Mouse (Mus musculus) E14TG2a.4 (cell line): ENCODE results near the gene Plac1.

Source experiments
- H3K27me3 ChIP-seq: 2 replicates; pipeline ENCODE4 v1.6.1; 2014; ENCODE audit warnings: low read length, control low read depth; ENCODE audit not compliant: insufficient read depth
- H3K36me3 ChIP-seq: 2 replicates; pipeline ENCODE4 v1.6.1; 2014; ENCODE audit warnings: low read length, control low read depth; ENCODE audit not compliant: insufficient read depth
- H3K4me1 ChIP-seq: replicated peaks from 2 replicates; pipeline ENCODE4 v1.6.1; 2014; ENCODE audit warnings: low read depth, low read length, control low read depth
- H3K4me3 ChIP-seq: replicated peaks from 2 replicates; pipeline ENCODE4 v1.5.1; 2014; ENCODE audit warnings: mild to moderate bottlenecking, low read length
- H3K9me3 ChIP-seq: 2 replicates; pipeline ENCODE4 v1.6.1; 2014; ENCODE audit warnings: low read length, control low read depth
- CTCF ChIP-seq: conservative IDR thresholded peaks from 2 replicates; pipeline ENCODE4 v1.5.1; 2014; ENCODE audit warnings: low read length
- NANOG ChIP-seq: IDR thresholded peaks from 2 replicates; pipeline ENCODE4 v1.6.1; 2014; ENCODE audit warnings: borderline replicate concordance, low read length, mixed read lengths
- POU5F1 ChIP-seq: IDR thresholded peaks from 2 replicates; pipeline ENCODE4 v1.6.1; 2014; ENCODE audit warnings: low read length, borderline replicate concordance

Gene Plac1

DNA sequence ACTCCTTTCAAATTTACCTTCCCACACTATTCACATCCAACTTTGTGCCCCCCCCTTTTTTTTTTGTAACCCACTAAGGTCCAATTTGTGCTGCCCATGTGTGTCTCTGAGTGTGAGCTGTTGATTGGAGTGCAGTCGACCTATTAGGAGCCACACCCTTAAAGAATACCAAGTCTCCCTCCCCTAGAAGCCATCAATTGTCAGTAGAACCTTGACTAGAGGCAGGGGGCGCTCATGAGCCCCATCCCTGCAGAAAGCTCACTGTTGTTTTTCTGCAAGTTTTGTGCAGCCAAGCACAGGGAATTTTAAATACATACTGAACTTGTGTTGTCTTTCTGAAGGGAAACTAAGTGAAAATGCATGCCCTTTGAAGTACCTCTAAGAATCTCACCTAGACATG lies 1.9 kb downstream of the Plac1 start:
- no peaks in the 10 kb centered on the region for H3K27me3 ChIP-seq
- H3K9me3 ChIP-seq, result no peaks in the 10 kb centered on the region
- H3K4me3 ChIP-seq, result no peak overlapping the region
- H3K4me1 ChIP-seq, result no peaks in the 10 kb centered on the region
- TF ChIP-seq POU5F1 (no peak), CTCF (peak; percentile 36), NANOG (no peak)
- no peaks in the 10 kb centered on the region for H3K36me3 ChIP-seq

DNA sequence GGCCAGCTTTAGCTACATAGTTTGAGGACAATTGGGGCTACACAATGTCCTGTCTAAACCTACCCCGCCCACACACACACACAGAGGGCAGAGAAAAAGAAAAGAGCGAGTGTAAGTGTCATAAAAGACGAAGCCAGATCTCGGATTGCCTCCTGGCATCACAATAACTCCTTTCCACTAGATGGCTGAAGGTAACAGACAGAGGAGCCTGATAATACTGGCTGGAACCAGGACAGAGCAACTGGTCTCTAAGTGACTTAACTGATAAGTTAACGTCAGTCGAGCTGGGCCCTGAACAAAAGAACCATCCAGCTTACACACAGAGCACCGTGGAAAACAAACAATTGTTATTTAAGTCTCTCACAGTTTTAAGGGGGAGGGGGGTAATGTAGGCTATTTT lies 3.5 kb downstream of the Plac1 start:
- Histone ChIP-seq H3K36me3 (no peaks in the 10 kb centered on the region), H3K4me1 (no peaks in the 10 kb centered on the region), H3K27me3 (no peaks in the 10 kb centered on the region), H3K9me3 (no peaks in the 10 kb centered on the region), H3K4me3 (no peak overlapping the region)
- TF ChIP-seq NANOG (no peak), CTCF (no peak), POU5F1 (no peak)

GRCm38 (mm10) chrX:53233689-53234088 lies 6.2 kb downstream of the Plac1 start:
- Histone ChIP-seq H3K9me3 (no peaks in the 10 kb centered on the region), H3K27me3 (no peaks in the 10 kb centered on the region), H3K4me3 (no peak overlapping the region), H3K4me1 (no peaks in the 10 kb centered on the region), H3K36me3 (no peaks in the 10 kb centered on the region)
- TF ChIP-seq CTCF (no peak), NANOG (no peak), POU5F1 (no peak)

DNA sequence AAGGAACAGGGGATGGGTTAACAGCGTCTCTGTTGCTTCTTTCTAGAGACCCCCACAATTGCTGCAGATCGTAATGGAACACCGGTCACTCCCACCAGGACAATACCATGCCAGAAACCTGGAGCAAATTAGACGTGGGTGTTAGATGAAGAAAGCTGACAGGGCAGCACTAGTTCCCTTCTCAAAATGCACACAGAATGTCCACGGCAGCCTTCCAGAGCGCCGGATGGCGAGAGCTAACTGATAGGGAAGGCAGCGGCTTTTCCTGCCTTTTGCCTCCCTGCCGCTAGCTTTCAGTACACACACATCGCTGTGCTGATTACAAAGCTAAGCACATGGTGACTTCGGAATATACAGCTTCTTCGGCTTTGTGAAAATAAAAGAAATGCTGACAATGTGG lies 7.9 kb downstream of the Plac1 start:
- Histone ChIP-seq H3K27me3 (no peaks in the 10 kb centered on the region), H3K36me3 (no peaks in the 10 kb centered on the region), H3K9me3 (no peaks in the 10 kb centered on the region), H3K4me3 (no peak overlapping the region), H3K4me1 (no peaks in the 10 kb centered on the region)
- TF ChIP-seq NANOG, result no peak
- TF ChIP-seq POU5F1, result no peak
- no peak for TF ChIP-seq CTCF

GRCm38 (mm10) chrX:53224353-53224944 lies 15.5 kb downstream of the Plac1 start:
- no peak overlapping the region for H3K4me3 ChIP-seq
- H3K27me3 ChIP-seq, result no peaks in the 10 kb centered on the region
- TF ChIP-seq POU5F1 (no peak), CTCF (no peak), NANOG (no peak)
- no peaks in the 10 kb centered on the region for H3K36me3 ChIP-seq
- no peaks in the 10 kb centered on the region for H3K4me1 ChIP-seq
- H3K9me3 ChIP-seq, result no peaks in the 10 kb centered on the region

- Histone ChIP-seq H3K4me1 (no peaks in the 10 kb centered on the region), H3K27me3 (no peaks in the 10 kb centered on the region), H3K9me3 (no peaks in the 10 kb centered on the region), H3K36me3 (no peaks in the 10 kb centered on the region), H3K4me3 (no peak overlapping the region)
- TF ChIP-seq NANOG (no peak), POU5F1 (no peak), CTCF (no peak)
Observed at GRCm38 (mm10) chrX:53220855-53221254, 19.1 kb downstream of the Plac1 start.

- no peaks in the 10 kb centered on the region for H3K9me3 ChIP-seq
- TF ChIP-seq POU5F1, result no peak
- TF ChIP-seq CTCF, result no peak
- no peak for TF ChIP-seq NANOG
- no peaks in the 10 kb centered on the region for H3K27me3 ChIP-seq
- H3K4me1 ChIP-seq, result no peaks in the 10 kb centered on the region
- H3K4me3 ChIP-seq, result no peak overlapping the region
- H3K36me3 ChIP-seq, result no peaks in the 10 kb centered on the region
Observed at GRCm38 (mm10) chrX:53214557-53215229, 25.2 kb downstream of the Plac1 start.

DNA sequence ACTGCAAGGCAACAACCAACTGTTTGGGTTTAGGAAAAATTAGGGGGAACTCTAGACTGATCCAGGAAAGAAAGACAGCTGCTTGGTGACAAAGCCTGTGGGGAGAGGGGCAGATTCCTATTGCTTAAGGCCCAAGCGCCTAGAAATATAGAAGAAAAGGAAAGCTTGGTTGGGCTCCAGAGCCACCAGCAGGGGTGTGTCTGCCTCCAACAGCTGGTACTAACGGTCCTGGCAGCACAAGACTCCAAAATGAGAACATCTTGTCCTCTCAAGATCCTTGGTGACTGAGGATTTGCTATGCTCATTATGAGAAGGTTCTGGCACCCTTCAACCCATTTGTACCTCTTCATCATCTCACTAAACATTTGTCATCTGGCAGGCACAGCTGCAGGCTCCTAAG lies 26.1 kb downstream of the Plac1 start:
- TF ChIP-seq CTCF (no peak), NANOG (no peak), POU5F1 (no peak)
- Histone ChIP-seq H3K9me3 (no peaks in the 10 kb centered on the region), H3K36me3 (no peaks in the 10 kb centered on the region), H3K4me3 (no peak overlapping the region), H3K27me3 (no peaks in the 10 kb centered on the region), H3K4me1 (no peaks in the 10 kb centered on the region)

- H3K9me3 ChIP-seq, result no peaks in the 10 kb centered on the region
- no peaks in the 10 kb centered on the region for H3K4me1 ChIP-seq
- no peak for TF ChIP-seq POU5F1
- TF ChIP-seq CTCF, result no peak
- no peak for TF ChIP-seq NANOG
Observed at GRCm38 (mm10) chrX:53212485-53212884, 27.4 kb downstream of the Plac1 start.

More at GRCm38 (mm10) chrX:53212485-53212884, 27.4 kb downstream of the Plac1 start:
- no peak overlapping the region for H3K4me3 ChIP-seq
- H3K36me3 ChIP-seq, result no peaks in the 10 kb centered on the region
- H3K27me3 ChIP-seq, result no peaks in the 10 kb centered on the region
